Mouse (Mus musculus) lung, postnatal 0 days (tissue): ENCODE measurements around the gene Krtap9-5.

Source experiments
- CTCF ChIP-seq: IDR thresholded peaks from 2 replicates; pipeline ENCODE4 v1.5.1; 2016; ENCODE audit warnings: antibody characterized with exemption, mild to moderate bottlenecking
- EP300 ChIP-seq: IDR thresholded peaks from 2 replicates; pipeline ENCODE4 v1.6.1; 2016; ENCODE audit warnings: antibody characterized with exemption, mild to moderate bottlenecking, control low read depth

DNA sequence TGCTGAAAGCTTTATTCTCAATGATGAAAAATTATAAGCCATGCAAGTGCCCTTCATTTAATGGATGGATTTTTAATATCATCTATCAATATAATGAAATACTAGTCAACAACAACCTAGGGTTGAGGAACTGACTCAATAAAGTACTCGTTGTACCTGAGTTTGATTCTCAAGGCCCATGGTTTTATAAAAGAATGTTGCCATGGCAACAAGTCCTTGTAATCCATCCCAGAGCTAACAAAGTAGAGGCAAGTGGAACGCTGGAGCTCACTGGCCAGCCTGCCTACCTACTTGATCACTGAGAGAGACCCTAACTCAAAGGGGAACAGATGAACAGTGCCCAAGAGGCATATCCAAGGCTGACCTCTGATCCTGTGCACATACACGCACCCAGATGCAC, 42.3 kb downstream of the Krtap9-5 start:
- TF ChIP-seq EP300 = no peak
- no peak for TF ChIP-seq CTCF
